Mouse (Mus musculus): ENCODE measurements around the gene Il10.
"Not testable (repeated sequence)": the region's sequence is repeated elsewhere in the genome, so short reads cannot be mapped to it uniquely, and the experiment has no call there.

Il10 gene

GRCm38 (mm10) chr1:131020425-131021310 lies 1.0 kb downstream of the Il10 start:
- DNase-seq (ENCODE audit: low spot score in 2 of 2), result no peak

GRCm38 (mm10) chr1:131021438-131021837 lies 1.8 kb downstream of the Il10 start:
- DNase-seq (ENCODE audit: low spot score in 2 of 2), result peak; percentile 11 to 44

- no peak for DNase-seq (ENCODE audit: low spot score in 2 of 2)
Measured at GRCm38 (mm10) chr1:131021900-131022590, 2.4 kb downstream of the Il10 start.

GRCm38 (mm10) chr1:131022591-131023249 lies 3.1 kb downstream of the Il10 start:
- peak; percentile 63 to 80 for DNase-seq (ENCODE audit: low spot score in 2 of 2)

- not testable (repeated sequence) for DNase-seq (ENCODE audit: low spot score in 2 of 2)
Measured at GRCm38 (mm10) chr1:131023250-131023858, 3.7 kb downstream of the Il10 start.

- no peak for DNase-seq (ENCODE audit: low spot score in 2 of 2)
Measured at GRCm38 (mm10) chr1:131024900-131025842, 5.5 kb downstream of the Il10 start.

GRCm38 (mm10) chr1:131025843-131026190 lies 6.2 kb downstream of the Il10 start:
- peak; percentile 77 to 88 for DNase-seq (ENCODE audit: low spot score in 2 of 2)

- no peak for DNase-seq (ENCODE audit: low spot score in 2 of 2)
Measured at GRCm38 (mm10) chr1:131029215-131029614, 9.6 kb downstream of the Il10 start.

- DNase-seq (ENCODE audit: low spot score in 2 of 2), result no peak
Measured at GRCm38 (mm10) chr1:131030261-131030660, 10.6 kb downstream of the Il10 start.

- DNase-seq (ENCODE audit: low spot score in 2 of 2), result no peak
Measured at GRCm38 (mm10) chr1:131031267-131031666, 11.6 kb downstream of the Il10 start.

GRCm38 (mm10) chr1:131038001-131038400 lies 18.4 kb downstream of the Il10 start:
- DNase-seq (ENCODE audit: low spot score in 2 of 2), result no peak

GRCm38 (mm10) chr1:131038415-131039017 lies 18.9 kb downstream of the Il10 start:
- no peak for DNase-seq (ENCODE audit: low spot score in 2 of 2)

GRCm38 (mm10) chr1:131039479-131039878 lies 19.8 kb downstream of the Il10 start:
- DNase-seq (ENCODE audit: low spot score in 2 of 2), result no peak

GRCm38 (mm10) chr1:131042263-131042662 lies 22.6 kb downstream of the Il10 start:
- DNase-seq (ENCODE audit: low spot score in 2 of 2), result no peak

- no peak for DNase-seq (ENCODE audit: low spot score in 2 of 2)
Measured at GRCm38 (mm10) chr1:131042721-131043120, 23.1 kb downstream of the Il10 start.

- DNase-seq (ENCODE audit: low spot score in 2 of 2), result no peak
Measured at GRCm38 (mm10) chr1:131043636-131044035, 24.0 kb downstream of the Il10 start.

GRCm38 (mm10) chr1:131045723-131046355 lies 26.2 kb downstream of the Il10 start:
- DNase-seq (ENCODE audit: low spot score in 2 of 2), result no peak

- DNase-seq (ENCODE audit: low spot score in 2 of 2), result no peak
Measured at GRCm38 (mm10) chr1:131046607-131047006, 27.0 kb downstream of the Il10 start.

- DNase-seq (ENCODE audit: low spot score in 2 of 2), result no peak
Measured at GRCm38 (mm10) chr1:131048121-131048863, 28.6 kb downstream of the Il10 start.

Measured in natural killer cell, adult 2 months (primary cell).